Mouse (Mus musculus) forebrain, embryonic 16.5 days (tissue): Measurements from ENCODE around the gene Mbtps1. TPM values are rescaled to one million over a fixed set of nuclear protein-coding genes. Genes with fewer than 3 reads are reported as not detected.

Experiments
- ATAC-seq: fragments of 200-750 bp; cut with Nextera tagmentation; 2 replicates; pipeline ENCODE4 v1.8.0; 2017; ENCODE audit warnings: mild to moderate bottlenecking, moderate library complexity
- H3K27ac ChIP-seq: fragments of 300-500 bp; sonication (generic); 2 replicates; pipeline ENCODE4 v1.5.1; 2014; ENCODE audit warnings: low read length, control low read depth
- H3K27me3 ChIP-seq: fragments of 300-500 bp; sonication (generic); replicated peaks from 2 replicates; pipeline ENCODE4 v1.6.1; 2014; ENCODE audit warnings: low read length; ENCODE audit not compliant: control insufficient read depth, insufficient read depth
- H3K36me3 ChIP-seq: fragments of 300-500 bp; sonication (generic); 2 replicates; pipeline ENCODE4 v1.6.1; 2014; ENCODE audit not compliant: control insufficient read depth, insufficient read depth
- H3K4me1 ChIP-seq: fragments of 300-500 bp; sonication (generic); replicated peaks from 2 replicates; pipeline ENCODE4 v1.6.1; 2014; ENCODE audit warnings: low read length; ENCODE audit not compliant: control insufficient read depth, insufficient read depth
- H3K4me2 ChIP-seq: fragments of 300-500 bp; sonication (generic); 2 replicates; pipeline ENCODE4 v1.6.1; 2014; ENCODE audit warnings: mild to moderate bottlenecking, low read length, control low read depth
- H3K4me3 ChIP-seq: fragments of 300-500 bp; sonication (generic); replicated peaks from 2 replicates; pipeline ENCODE4 v1.5.1; 2014; ENCODE audit warnings: mild to moderate bottlenecking, low read length, control low read depth
- H3K9ac ChIP-seq: fragments of 300-500 bp; sonication (generic); replicated peaks from 2 replicates; pipeline ENCODE4 v1.6.1; 2014; ENCODE audit warnings: low read depth, low read length, control low read depth
- H3K9me3 ChIP-seq: fragments of 300-500 bp; sonication (generic); 2 replicates; pipeline ENCODE4 v1.6.1; 2016; ENCODE audit warnings: low read length; ENCODE audit not compliant: control insufficient read depth
- WGBS: fragments of 180-500 bp; shearing (Covaris S2); extraction: QIAGEN DNeasy Blood & Tissue Kit; methylation state at CpG from one replicate; pipeline ENCODE4 v1.1.7; 2014; 5-methylcytosine and 5-hydroxymethylcytosine counted together
- polyA plus RNA-seq: library from polyadenylated mRNA; unstranded; fragments of >200 nt; fragmentation: Nextera tagmentation; extraction: Ambion mirVana; gene quantifications from 2 replicates; pipeline ENCODE4 v1.2.1, GENCODE M21; 2015

Gene Mbtps1
- 66.6 and 75.9 TPM in 2 replicates for polyA plus RNA-seq

GRCm38 (mm10) chr8:119558603-119559401 lies at the start of gene Mbtps1:
Mbtps1 (minus strand) TSS chr8:119558735.
- 6% methylated on average over 63 of the region's 63 CpGs for WGBS
- peak within 1 kb of the TSS; percentile 91 for H3K4me2 ChIP-seq
- H3K4me1 ChIP-seq = peaks cover 27% of the 10 kb centered on the region
- no peaks in the 10 kb centered on the region for H3K27me3 ChIP-seq
- ATAC-seq = peak; percentile 96
- no peaks in the 10 kb centered on the region for H3K9me3 ChIP-seq
- peaks cover 11% of the 10 kb centered on the region; the same call in 1 of the 2 replicates for H3K36me3 ChIP-seq
- H3K9ac ChIP-seq = peak within 1 kb of the TSS; percentile 85
- peak within 1 kb of the TSS; percentile 78 for H3K4me3 ChIP-seq
- peak within 1 kb of the TSS; percentile 92 for H3K27ac ChIP-seq

DNA sequence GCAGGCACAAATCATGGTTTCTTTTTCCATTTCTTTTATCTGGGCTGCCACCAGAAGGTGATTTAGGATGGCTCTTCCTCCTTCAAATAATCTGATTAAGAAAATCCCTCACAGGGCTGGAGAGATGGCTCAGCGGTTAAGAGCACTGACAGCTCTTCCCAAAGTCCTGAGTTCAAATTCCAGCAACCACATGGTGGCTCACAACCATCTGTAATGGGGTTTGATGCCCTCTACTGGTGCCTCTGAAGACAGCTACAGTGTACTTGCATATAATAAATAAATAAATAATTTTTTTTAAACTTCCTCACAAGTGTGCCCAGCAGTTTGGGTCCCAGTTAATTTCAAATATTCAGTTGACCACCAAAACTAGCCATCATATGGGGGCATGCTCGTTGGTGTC lies 47.7 kb upstream of the Mbtps1 start:
- H3K36me3 ChIP-seq = peaks cover 10% of the 10 kb centered on the region; the same call in 1 of the 2 replicates
- WGBS = 85% methylated on average over 2 of the region's 2 CpGs
- no peak for ATAC-seq

GRCm38 (mm10) chr8:119604996-119605395 lies 46.5 kb upstream of the Mbtps1 start, which contains the start of gene Taf1c:
Taf1c (minus strand) TSS chr8:119605222.
- Histone ChIP-seq H3K27ac (peak within 1 kb of the TSS; percentile 30; the same call in 1 of the 2 replicates), H3K4me2 (peak within 1 kb of the TSS; percentile 89), H3K4me1 (peaks cover 11% of the 10 kb centered on the region), H3K36me3 (peaks cover 19% of the 10 kb centered on the region; the same call in 1 of the 2 replicates), H3K9me3 (no peaks in the 10 kb centered on the region), H3K9ac (peak within 1 kb of the TSS; percentile 82), H3K27me3 (no peaks in the 10 kb centered on the region), H3K4me3 (peak within 1 kb of the TSS; percentile 81)
- peak; percentile 91 for ATAC-seq
- under 1% methylated on average over 23 of the region's 23 CpGs for WGBS

More for the DNA sequence above, 47.7 kb upstream of the Mbtps1 start:
- Histone ChIP-seq H3K9me3 (no peaks in the 10 kb centered on the region), H3K4me2 (no peak overlapping the region), H3K27ac (no peak overlapping the region), H3K27me3 (no peaks in the 10 kb centered on the region), H3K4me3 (no peak overlapping the region), H3K9ac (no peak overlapping the region), H3K4me1 (peaks cover 11% of the 10 kb centered on the region)

DNA sequence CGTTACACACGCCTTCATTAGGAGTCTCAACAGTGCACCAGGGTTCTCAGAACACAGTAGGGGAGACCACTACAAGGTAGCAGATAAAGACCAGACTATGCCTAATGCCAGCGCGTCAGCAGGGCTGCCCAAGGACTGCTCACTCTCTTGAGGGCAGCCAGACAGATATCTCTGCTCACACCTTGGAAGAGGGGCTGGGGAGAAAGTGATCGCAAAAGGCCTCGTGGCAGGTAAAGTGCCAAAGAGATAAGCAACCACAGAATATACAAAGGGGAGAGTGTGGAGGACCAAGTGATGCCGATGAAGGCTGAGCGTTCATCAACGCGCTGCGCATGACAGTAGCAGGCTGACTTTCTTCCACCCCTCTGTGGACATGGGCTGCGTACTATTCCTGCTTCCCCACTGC lies 45.9 kb upstream of the Mbtps1 start:
- peaks cover 11% of the 10 kb centered on the region for H3K4me1 ChIP-seq
- peaks cover 20% of the 10 kb centered on the region for H3K36me3 ChIP-seq
- peak overlapping the region; percentile 89 for H3K4me2 ChIP-seq
- H3K4me3 ChIP-seq = peak overlapping the region; percentile 81
- ATAC-seq = peak; percentile 9; the same call in 1 of the 2 replicates
- H3K9me3 ChIP-seq = no peaks in the 10 kb centered on the region
- WGBS = 44% methylated on average over 12 of the region's 12 CpGs
- H3K27ac ChIP-seq = no peak overlapping the region
- no peaks in the 10 kb centered on the region for H3K27me3 ChIP-seq
- peak overlapping the region; percentile 82 for H3K9ac ChIP-seq

GRCm38 (mm10) chr8:119603771-119604170 lies 45.2 kb upstream of the Mbtps1 start:
- H3K4me2 ChIP-seq = peak overlapping the region; percentile 89; the same call in 1 of the 2 replicates
- H3K4me1 ChIP-seq = peaks cover 11% of the 10 kb centered on the region
- no peak overlapping the region for H3K4me3 ChIP-seq
- H3K27me3 ChIP-seq = no peaks in the 10 kb centered on the region
- no peaks in the 10 kb centered on the region for H3K9me3 ChIP-seq
- H3K27ac ChIP-seq = no peak overlapping the region
- ATAC-seq = no peak
- no peak overlapping the region for H3K9ac ChIP-seq
- 92% methylated on average over 4 of the region's 4 CpGs for WGBS
- H3K36me3 ChIP-seq = peaks cover 21% of the 10 kb centered on the region

DNA sequence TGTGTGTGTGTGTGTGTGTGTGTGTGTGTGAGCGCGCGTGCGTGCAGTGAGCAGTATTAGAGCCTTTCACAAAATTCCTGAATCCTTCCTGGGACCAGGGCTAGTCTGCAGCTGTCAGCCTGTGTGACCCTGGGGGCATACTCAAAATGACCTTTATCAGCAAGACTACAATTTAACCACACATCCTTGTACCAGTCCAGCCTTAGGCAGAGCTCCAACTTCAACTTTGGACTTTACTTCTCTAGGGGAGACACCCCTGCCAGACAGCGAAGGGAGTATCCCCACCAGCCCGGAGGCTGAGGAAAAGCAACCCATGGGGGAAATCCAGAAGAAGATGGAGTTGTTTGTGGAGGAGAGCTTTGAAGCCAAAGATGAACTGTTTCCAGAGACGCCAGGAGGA lies 32.9 kb upstream of the Mbtps1 start:
- Histone ChIP-seq H3K4me3 (no peak overlapping the region), H3K27me3 (no peaks in the 10 kb centered on the region), H3K9ac (no peak overlapping the region), H3K4me2 (no peak overlapping the region), H3K36me3 (no peaks in the 10 kb centered on the region), H3K27ac (no peak overlapping the region), H3K4me1 (no peaks in the 10 kb centered on the region), H3K9me3 (no peaks in the 10 kb centered on the region)
- no peak for ATAC-seq
- WGBS = 94% methylated on average over 7 of the region's 7 CpGs

- Histone ChIP-seq H3K4me3 (no peak overlapping the region), H3K27ac (no peak overlapping the region), H3K4me2 (no peak overlapping the region), H3K9me3 (no peaks in the 10 kb centered on the region), H3K36me3 (no peaks in the 10 kb centered on the region), H3K9ac (no peak overlapping the region), H3K4me1 (peaks cover 4% of the 10 kb centered on the region; the same call in 1 of the 2 replicates), H3K27me3 (no peaks in the 10 kb centered on the region)
- 82% methylated on average over 14 of the region's 14 CpGs for WGBS
- no peak for ATAC-seq
Measured at GRCm38 (mm10) chr8:119590348-119590747, 31.8 kb upstream of the Mbtps1 start.

- no peak for ATAC-seq
- Histone ChIP-seq H3K27ac (no peak overlapping the region), H3K4me1 (peaks cover 4% of the 10 kb centered on the region; the same call in 1 of the 2 replicates), H3K4me3 (no peak overlapping the region), H3K4me2 (no peak overlapping the region), H3K9ac (no peak overlapping the region), H3K9me3 (no peaks in the 10 kb centered on the region), H3K27me3 (no peaks in the 10 kb centered on the region), H3K36me3 (no peaks in the 10 kb centered on the region)
- WGBS = 30% methylated on average over 10 of the region's 10 CpGs
Measured at GRCm38 (mm10) chr8:119588844-119589243, 30.3 kb upstream of the Mbtps1 start.

- H3K4me2 ChIP-seq = no peak overlapping the region
- no peaks in the 10 kb centered on the region for H3K27me3 ChIP-seq
- WGBS = 70% methylated on average over 4 of the region's 4 CpGs
- ATAC-seq = no peak
- H3K9me3 ChIP-seq = no peaks in the 10 kb centered on the region
- no peak overlapping the region for H3K9ac ChIP-seq
- H3K4me1 ChIP-seq = peaks cover 4% of the 10 kb centered on the region; the same call in 1 of the 2 replicates
- H3K36me3 ChIP-seq = no peaks in the 10 kb centered on the region
- H3K27ac ChIP-seq = no peak overlapping the region
- H3K4me3 ChIP-seq = no peak overlapping the region
Measured at GRCm38 (mm10) chr8:119588321-119588720, 29.8 kb upstream of the Mbtps1 start.
